Mouse (Mus musculus) layer of hippocampus, postnatal 25 days (tissue): Measurements from ENCODE around the gene Dusp16. TPM values are rescaled to one million over a fixed set of nuclear protein-coding genes. Genes with fewer than 3 reads are reported as not detected.

Experiments
- total RNA-seq, 2 experiments: library from RNA; stranded (reverse); gene quantifications; 2 replicates each; pipeline ENCODE4 v1.2.3; 2021

Gene Dusp16
- total RNA-seq, 2 experiments from 2014 or later = 8.9 to 10.4 TPM

Other genes starting within 250 kb of the Dusp16 start
- 10 to 100 TPM; 48.3 to 49.3 TPM for gene Lrp6, start 225.7 kb downstream of the Dusp16 start, total RNA-seq
- gene Mansc1, start 160.1 kb downstream of the Dusp16 start, total RNA-seq = 1 to 10 TPM; 6.9 to 7.9 TPM
- 10 to 100 TPM; 36.1 to 39.2 TPM for gene Borcs5, start 153.1 kb downstream of the Dusp16 start, total RNA-seq
- gene Crebl2, start 37.5 kb upstream of the Dusp16 start, total RNA-seq = 10 to 100 TPM; 26.6 to 33.1 TPM
- 10 to 100 TPM; 25.2 to 28.3 TPM for gene Gpr19, start 106.0 kb upstream of the Dusp16 start, total RNA-seq
- 10 to 100 TPM; 51.3 to 51.5 TPM for gene Cdkn1b, start 127.8 kb upstream of the Dusp16 start, total RNA-seq
- 1 to 10 TPM; 2.5 to 2.8 TPM for gene Apold1, start 189.1 kb upstream of the Dusp16 start, total RNA-seq
- 10 to 100 TPM; 54.8 to 55.6 TPM for gene Ddx47, start 219.0 kb upstream of the Dusp16 start, total RNA-seq